Mouse (Mus musculus) ES-Bruce4 (cell line): ENCODE results near the gene Duox2.
"Not testable (repeated sequence)": the region's sequence is repeated elsewhere in the genome, so short reads cannot be mapped to it uniquely, and the experiment has no call there.

Experiments used
- CTCF ChIP-seq: IDR thresholded peaks from one replicate; pipeline ENCODE4 v1.8.1; 2011; ENCODE audit warnings: low read depth, low read length
- EP300 ChIP-seq: IDR thresholded peaks from 2 replicates; pipeline ENCODE4 v1.6.1; 2011; ENCODE audit warnings: low read depth, low read length; ENCODE audit not compliant: insufficient read depth

GRCm38 (mm10) chr2:122330317-122330716, 32.1 kb upstream of the Duox2 start:
- TF ChIP-seq CTCF, EP300: not testable (repeated sequence)
